Mouse (Mus musculus) activated CD4-positive, CD25-positive, alpha-beta regulatory T cell, adult 4 months (primary cell): ENCODE data around the gene Capn10. TPM values are rescaled to one million over a fixed set of nuclear protein-coding genes. Genes with fewer than 3 reads are reported as not detected.

Source experiments
- ATAC-seq: one replicate; pipeline ENCODE4 v1.8.0; 2017
- polyA plus RNA-seq, 2 experiments: library from polyadenylated mRNA; unstranded; fragments of 100-300 nt; shearing (Covaris generic); gene quantifications; one replicate each; pipeline ENCODE4 v1.2.1; 2017

The Capn10 gene
- 1 to 10 TPM; 4.0 to 8.0 TPM for polyA plus RNA-seq

- ATAC-seq, result peak; percentile 96
Measured at GRCm38 (mm10) chr1:92934182-92934827, at the start of gene Capn10. Gene Capn10, plus strand, starts transcription at chr1:92934376.

GRCm38 (mm10) chr1:92888901-92889655, 45.1 kb upstream of the Capn10 start:
- ATAC-seq, result no peak

GRCm38 (mm10) chr1:92892791-92893190, 41.4 kb upstream of the Capn10 start:
- no peak for ATAC-seq

- ATAC-seq, result no peak
Measured at GRCm38 (mm10) chr1:92893896-92894295, 40.3 kb upstream of the Capn10 start.

- peak; percentile 49 for ATAC-seq
Measured at GRCm38 (mm10) chr1:92895089-92895488, 39.1 kb upstream of the Capn10 start.

- ATAC-seq, result no peak
Measured at GRCm38 (mm10) chr1:92902786-92903185, 31.4 kb upstream of the Capn10 start, which contains the start of gene Ankmy1. Gene Ankmy1, minus strand, starts transcription at chr1:92902906.

GRCm38 (mm10) chr1:92903627-92904026, 30.5 kb upstream of the Capn10 start:
- no peak for ATAC-seq

- no peak for ATAC-seq
Measured at GRCm38 (mm10) chr1:92905703-92906310, 28.4 kb upstream of the Capn10 start.

GRCm38 (mm10) chr1:92906779-92907631, 27.2 kb upstream of the Capn10 start, which contains the start of gene Dusp28:
Gene Dusp28, plus strand, starts transcription at chr1:92906981.
- peak; percentile 75 for ATAC-seq

GRCm38 (mm10) chr1:92907632-92908360, 26.4 kb upstream of the Capn10 start:
- no peak for ATAC-seq

- ATAC-seq, result no peak
Measured at GRCm38 (mm10) chr1:92908664-92909063, 25.5 kb upstream of the Capn10 start.

GRCm38 (mm10) chr1:92909068-92909467, 25.1 kb upstream of the Capn10 start:
- ATAC-seq, result no peak

- ATAC-seq, result peak; percentile 50
Measured at GRCm38 (mm10) chr1:92910239-92910885, 23.8 kb upstream of the Capn10 start, which contains the start of gene Rnpepl1. Gene Rnpepl1, plus strand, starts transcription at chr1:92910783.

- ATAC-seq, result no peak
Measured at GRCm38 (mm10) chr1:92910925-92911720, 23.1 kb upstream of the Capn10 start.

- ATAC-seq, result no peak
Measured at GRCm38 (mm10) chr1:92911721-92912138, 22.4 kb upstream of the Capn10 start.

- peak; percentile 21 for ATAC-seq
Measured at GRCm38 (mm10) chr1:92912286-92912685, 21.9 kb upstream of the Capn10 start.

- ATAC-seq, result no peak
Measured at GRCm38 (mm10) chr1:92914239-92914638, 19.9 kb upstream of the Capn10 start.

- no peak for ATAC-seq
Measured at GRCm38 (mm10) chr1:92914993-92915392, 19.2 kb upstream of the Capn10 start.

GRCm38 (mm10) chr1:92916725-92917124, 17.5 kb upstream of the Capn10 start:
- ATAC-seq, result no peak

GRCm38 (mm10) chr1:92919151-92919550, 15.0 kb upstream of the Capn10 start:
- no peak for ATAC-seq
